Mouse (Mus musculus) v-Abl transformed pro-B cells (cell line): ENCODE measurements at regions not wholly inside any gene's neighbourhood (a gene's known extent, or its start where the extent isn't known, plus 50 kb on each side); places are given as distances from the start of the nearest gene placed in this dataset.

Source experiments
- in situ Hi-C, 2 experiments: fragments of 400-800 bp; cut with MboI; formaldehyde crosslinking; loops; one replicate each; pipeline ENCODE4 v1.15.1; 2025; ENCODE audit not compliant: unreplicated experiment in 2 of 2

DNA sequence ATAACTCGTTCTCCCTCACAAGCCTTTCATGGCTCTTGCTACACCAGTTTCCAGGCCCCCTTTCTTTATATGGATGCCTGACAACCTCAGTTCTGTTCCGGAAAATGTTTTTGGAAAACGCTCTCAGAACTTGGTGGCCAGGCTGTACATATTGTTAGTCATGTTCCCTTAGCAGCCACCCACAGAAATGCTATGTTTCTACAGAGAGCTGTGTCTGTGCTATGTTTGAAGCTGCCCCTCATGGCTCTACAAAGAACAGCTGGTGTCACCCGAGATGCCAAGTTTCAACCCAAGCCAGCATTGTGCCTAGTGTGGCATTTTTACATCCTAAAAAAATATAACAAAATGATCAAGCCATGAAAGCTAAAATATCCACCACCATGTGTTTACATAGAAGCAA lies 175.0 kb upstream of the Sphkap start:
- in situ Hi-C loops, result no loop called here

DNA sequence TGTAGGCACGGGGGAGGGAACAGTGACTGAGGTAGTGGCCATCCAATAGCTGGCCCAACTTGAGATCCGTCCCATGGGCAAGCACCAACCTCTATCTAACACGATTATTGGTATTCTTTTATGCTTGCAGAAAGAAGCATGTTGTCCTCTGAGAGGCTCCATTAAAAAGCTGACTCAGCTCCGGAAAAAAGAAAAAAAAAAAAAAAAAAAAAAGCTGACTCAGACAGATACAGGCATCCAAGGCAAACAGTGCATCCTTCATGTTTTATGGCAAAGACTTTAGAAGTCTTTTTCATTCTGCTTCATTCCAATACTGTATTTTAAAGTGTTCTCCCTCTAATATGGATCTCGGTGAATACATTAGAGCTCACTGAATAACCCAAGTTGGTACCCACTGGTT lies 162.0 kb upstream of the Sphkap start:
- in situ Hi-C loops, result no loop called here

DNA sequence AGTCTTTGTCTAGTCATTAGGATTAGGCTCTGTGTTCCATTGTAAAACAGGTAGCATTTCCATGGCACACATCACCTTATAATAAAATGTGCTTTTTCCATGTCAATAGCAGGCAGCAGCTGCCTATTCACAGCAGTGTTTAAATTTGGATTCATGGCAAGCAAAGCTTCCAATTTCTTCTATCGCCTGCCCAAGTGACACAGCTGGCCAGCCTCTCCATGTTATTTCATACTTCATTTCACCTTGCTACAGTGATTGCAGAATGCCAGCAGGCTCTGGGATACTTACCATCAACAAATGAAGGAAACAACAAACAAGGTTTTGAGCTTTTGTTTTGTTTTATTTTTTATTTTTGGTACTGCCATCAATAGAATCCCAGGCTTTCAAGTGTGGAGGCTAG lies 160.7 kb upstream of the Sphkap start:
- in situ Hi-C loops, result no loop called here

DNA sequence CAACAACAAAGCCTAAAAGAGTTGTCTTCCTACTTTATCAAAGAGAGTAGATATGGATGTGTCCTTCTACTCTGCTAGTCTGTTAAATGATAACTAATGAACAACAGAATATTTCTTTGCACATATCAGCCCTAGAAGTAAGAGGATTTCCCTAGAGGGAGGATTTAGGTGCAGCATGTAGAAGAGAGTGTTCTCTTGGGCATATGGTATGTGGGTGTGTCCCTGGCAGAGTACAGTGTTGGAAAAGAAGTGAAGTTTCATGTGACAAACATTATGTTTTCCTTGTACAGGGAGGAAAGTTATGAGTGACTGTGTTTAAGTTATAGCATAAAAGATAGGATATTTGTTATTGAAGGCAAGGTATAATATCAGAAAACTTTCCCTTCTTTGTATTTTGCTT lies 143.6 kb upstream of the Sphkap start:
- in situ Hi-C loops, result no loop called here

DNA sequence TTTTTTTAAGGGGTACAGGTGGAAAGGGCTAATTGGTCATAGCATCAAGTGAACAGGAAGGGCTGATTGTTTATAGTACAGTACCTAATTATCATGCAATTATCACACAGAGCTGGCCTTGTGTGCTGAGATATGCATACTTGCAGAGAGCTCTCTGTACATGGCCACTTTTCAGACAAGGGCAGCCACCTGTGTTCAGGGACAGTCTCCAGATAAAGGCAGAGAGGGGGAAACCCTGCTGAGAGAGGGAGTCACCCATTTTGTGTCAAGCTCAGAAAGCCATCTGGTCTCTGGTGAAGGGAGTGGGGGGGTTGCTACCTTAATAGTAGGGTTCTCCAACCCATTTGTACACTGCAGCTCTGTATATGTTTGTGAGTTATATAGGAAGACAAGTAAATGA lies 127.5 kb upstream of the Sphkap start:
- in situ Hi-C loops, result no loop called here

DNA sequence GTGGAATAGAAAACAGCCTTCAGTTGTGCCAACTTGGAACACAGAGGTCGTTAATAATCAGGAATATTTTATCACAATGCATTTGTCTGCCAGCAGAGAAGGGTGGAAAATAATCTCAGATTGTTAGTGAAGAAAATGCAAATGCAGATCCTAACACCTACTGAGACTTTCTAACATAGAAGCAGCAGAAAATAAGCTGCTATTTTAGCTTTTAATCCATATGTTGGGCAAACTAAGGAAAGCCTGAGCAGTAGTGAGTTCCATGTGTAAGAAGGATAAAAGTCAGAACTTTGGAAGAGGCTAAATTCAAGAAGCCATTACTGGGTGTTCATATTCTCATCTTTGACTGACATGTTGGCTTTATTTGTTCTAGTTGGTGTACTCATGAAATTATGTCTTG lies 119.8 kb upstream of the Sphkap start:
- in situ Hi-C loops, result no loop called here

DNA sequence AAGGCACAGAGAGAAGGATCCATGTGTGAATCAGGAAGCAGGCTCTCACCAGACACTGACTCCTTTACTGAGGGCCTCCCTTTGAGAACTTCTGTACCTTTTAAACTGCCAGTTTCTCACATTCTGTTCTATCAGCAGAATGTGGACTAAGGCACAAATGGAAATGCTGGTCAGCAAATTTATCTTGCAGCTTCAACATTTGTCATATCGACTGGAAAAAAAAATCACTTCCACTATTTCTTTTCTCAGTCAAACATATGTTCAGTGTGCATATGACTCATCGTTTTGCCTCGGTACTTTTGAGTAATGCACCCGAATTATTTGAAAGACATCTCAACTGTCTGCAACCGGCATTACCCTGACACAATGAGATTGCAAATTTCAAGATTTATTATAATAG lies 101.4 kb upstream of the Sphkap start:
- in situ Hi-C loops, result no loop called here

DNA sequence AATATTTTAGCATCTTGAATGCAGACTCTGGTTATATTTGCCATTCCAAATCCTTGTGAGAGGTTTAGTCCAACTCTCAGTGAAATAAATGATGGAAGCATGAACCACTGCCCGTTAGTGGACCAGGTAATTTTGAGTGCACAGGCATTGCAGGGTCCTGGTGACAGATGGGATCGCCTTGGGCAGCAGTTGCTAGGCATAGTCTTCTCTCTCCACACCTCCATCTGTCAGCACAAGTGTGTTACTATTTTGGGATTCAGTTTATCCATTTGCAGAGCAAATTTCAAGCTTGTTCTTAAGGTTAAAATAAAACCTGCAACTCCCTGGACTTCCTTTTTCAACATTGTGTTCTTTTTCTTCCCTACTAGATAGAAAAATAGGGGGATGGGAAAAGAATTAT lies 97.4 kb upstream of the Sphkap start:
- in situ Hi-C loops, result no loop called here

DNA sequence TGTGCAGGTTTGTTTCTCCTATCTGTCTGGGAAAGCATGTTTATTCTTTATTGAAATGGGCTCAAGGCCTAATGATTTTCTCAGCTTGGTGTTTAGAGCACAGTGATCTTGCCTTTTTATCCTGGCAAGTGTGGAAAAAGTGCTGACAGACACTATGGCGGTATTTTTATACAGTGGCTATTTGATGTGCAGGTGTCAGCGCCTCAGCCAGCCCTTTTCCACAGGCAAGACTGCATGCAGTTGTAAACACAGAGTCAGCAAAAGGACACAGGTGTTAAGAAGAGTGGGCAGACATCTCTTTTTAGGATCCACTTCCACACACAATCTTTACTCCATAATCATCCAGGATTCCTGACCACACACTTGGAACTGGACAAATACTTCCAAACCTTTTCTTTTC lies 88.9 kb upstream of the Sphkap start:
- in situ Hi-C loops, result no loop called here

DNA sequence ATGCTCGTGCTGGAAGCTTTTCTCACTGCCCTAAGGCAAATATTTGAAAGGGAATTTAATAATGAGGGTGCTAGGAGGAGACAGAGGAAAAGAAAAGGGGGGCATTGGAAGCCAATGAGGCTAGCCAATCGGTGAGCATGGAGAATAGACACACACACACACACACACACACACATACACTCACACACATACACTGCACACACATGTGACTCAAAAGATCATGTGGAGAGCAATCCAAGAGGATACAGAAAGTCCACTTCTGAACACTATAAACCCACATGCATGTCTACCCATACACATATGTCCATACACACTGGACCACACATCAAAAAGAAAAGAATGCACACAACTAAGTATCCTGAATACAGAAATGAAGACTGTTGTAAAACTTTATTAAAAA lies 88.4 kb upstream of the Sphkap start:
- in situ Hi-C loops, result no loop called here

DNA sequence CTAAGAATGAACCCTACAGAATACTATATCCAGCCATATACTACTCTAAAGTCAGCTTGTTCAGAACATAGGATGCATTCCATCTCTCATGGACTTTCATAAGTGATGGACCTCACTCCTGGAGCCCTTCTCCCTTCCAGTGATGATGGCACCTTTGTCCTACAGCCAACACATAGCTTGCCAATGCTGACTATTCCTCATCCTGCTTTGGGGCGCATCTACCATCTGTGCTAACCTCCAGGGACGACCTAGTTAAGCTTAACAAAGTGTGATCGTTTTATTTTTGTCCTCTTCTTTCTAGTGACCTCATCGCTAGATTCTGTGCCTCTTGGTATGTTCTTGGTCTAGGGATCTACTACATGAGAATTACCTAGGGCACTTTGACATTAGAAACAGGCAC lies 87.0 kb upstream of the Sphkap start:
- in situ Hi-C loops, result no loop called here

DNA sequence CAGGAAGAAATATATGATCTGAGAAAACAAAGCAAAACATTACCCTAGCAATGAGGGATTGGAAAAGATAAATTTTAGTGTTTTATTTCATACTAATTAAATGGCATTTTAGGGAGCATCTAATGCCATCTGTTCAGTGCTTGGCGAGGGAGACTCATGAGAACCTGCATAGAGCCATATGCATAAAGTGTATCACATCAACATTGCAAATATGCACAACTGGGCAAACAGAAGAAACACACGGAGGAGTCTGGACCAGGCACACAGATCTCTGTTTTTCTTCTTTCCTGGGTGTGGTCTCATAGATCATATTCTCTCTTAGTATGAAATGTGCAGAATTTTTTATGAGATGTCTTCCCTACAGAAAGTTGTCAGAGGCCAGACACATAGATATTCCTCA lies 71.1 kb upstream of the Sphkap start:
- in situ Hi-C loops, result no loop called here
